Mouse (Mus musculus) right cerebral cortex, postnatal 14 days (tissue): Measurements from ENCODE around the gene Hoxd1.

Experiments used
- DNase-seq: peaks from one replicate; pipeline ENCODE4 v3.0.0; 2022

Hoxd1 gene

GRCm38 (mm10) chr2:74762522-74763244, at the start of gene Hoxd1:
Hoxd1 (plus strand) TSS chr2:74762980.
- DNase-seq = peak; percentile 24

GRCm38 (mm10) chr2:74713239-74714150, 49.3 kb upstream of the Hoxd1 start:
- DNase-seq = no peak

GRCm38 (mm10) chr2:74714156-74714789, 48.5 kb upstream of the Hoxd1 start:
- no peak for DNase-seq

DNA sequence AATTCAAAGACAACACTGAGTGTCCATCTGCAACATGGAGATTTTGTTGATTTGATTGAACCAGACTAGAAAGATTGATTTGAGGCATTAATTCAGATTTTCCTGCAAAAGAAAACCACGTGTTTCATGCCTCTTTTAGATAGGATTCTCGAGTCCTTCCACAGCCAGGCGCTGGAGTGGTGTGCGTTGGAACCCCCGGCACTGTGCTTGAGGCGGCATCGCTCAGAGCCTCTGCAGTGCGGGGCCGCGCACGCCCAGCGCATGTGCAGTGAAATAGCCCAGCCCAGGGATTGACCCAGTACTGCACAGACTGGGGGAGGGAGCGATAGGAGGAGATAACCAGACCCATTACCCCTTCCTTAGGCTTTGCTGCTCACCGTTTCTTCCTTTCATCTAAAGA, 47.9 kb upstream of the Hoxd1 start:
- DNase-seq = no peak

GRCm38 (mm10) chr2:74715504-74716241, 47.1 kb upstream of the Hoxd1 start:
- peak; percentile 91 for DNase-seq

DNA sequence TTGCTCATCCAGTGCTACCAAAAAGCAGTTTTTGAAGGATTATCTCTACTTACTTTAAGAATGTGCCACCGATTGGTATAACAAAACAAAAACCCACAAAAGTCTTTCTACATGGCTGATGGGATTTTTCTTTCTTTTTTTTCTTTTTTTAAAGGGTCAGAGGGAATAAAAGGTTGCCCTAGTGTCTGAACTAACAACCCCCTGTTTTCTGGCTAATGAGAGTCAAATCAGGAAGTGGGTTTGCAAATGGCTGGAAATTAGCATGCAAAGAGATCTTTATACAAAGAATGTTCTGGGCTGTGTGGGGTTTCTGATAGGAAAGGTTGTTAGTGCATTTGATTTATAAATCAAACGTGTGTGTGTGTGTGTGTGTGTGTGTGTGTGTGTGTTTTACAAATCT, 42.4 kb upstream of the Hoxd1 start:
- DNase-seq = no peak

DNA sequence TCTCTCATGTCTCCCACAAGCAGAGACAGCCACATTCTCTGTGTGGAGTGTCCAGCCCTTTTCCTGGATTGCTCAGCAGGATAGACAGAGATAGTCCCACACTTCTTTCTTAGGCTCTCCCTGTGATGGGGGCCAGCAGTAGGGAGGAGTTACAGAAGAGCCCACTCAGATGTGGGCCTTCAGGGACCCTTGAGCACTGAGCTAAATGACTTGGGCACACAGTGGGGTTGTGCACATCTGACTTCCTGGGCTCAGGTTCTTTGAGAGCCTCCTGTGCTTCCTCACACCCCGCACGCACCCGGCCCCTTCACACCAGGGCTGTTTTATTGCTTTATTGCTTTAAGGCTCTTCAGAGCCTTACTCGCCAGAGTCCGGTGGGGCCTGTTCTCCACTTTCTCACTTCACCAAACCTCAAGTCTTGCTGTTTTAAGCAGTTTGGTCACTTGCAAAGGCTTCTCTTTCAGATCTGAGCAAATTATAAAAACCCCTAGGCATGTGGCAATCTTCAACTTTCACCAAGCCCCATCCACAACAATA, 41.8 kb upstream of the Hoxd1 start:
- no peak for DNase-seq

- DNase-seq = no peak
Measured at GRCm38 (mm10) chr2:74721882-74722281, 40.9 kb upstream of the Hoxd1 start.

DNA sequence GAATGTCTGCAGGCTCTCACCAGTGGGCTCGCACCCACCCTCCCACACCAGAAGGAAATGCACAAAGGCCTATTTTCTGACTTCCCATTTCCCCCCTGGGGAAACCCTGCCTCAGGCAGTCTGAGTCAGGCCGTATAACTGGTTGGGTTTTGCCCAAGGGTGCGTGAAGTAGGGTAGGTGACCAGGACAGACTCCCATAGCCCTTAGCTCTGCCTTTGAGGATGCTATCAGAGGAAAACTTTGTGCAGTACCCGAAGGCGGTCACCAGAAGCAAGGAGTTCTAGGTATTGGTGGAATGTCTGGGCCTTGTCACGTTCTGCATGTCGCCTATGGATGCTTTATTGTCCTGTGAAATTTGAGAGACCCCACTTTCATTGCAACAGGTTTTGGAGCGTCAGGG, 39.8 kb upstream of the Hoxd1 start:
- DNase-seq = no peak

GRCm38 (mm10) chr2:74724244-74725015, 38.4 kb upstream of the Hoxd1 start:
- DNase-seq = no peak

DNA sequence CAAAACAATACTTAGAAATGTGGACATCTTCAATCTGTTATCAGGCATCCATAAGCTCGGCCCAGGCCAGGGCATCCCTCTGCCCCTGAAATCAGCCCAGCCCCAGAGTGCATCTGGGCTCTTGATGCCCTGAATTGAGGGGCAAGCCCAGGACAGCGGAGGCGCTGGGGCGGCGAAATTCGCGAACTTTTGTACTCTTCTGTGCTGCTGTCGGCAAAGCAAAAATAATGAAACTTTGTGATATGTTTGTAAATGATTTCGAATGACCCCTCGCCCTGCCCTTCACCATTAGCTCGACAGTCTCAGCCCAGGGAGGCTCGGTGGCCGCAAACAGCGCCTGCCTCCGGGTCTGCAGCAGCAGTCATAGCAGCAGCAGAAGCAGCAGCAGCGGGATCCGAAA, 37.6 kb upstream of the Hoxd1 start:
- DNase-seq = no peak

GRCm38 (mm10) chr2:74726551-74726950, 36.2 kb upstream of the Hoxd1 start, which contains the start of gene Gm28230:
Gm28230 (plus strand) TSS chr2:74726728.
- no peak for DNase-seq

GRCm38 (mm10) chr2:74726973-74727639, 35.7 kb upstream of the Hoxd1 start:
- no peak for DNase-seq

DNA sequence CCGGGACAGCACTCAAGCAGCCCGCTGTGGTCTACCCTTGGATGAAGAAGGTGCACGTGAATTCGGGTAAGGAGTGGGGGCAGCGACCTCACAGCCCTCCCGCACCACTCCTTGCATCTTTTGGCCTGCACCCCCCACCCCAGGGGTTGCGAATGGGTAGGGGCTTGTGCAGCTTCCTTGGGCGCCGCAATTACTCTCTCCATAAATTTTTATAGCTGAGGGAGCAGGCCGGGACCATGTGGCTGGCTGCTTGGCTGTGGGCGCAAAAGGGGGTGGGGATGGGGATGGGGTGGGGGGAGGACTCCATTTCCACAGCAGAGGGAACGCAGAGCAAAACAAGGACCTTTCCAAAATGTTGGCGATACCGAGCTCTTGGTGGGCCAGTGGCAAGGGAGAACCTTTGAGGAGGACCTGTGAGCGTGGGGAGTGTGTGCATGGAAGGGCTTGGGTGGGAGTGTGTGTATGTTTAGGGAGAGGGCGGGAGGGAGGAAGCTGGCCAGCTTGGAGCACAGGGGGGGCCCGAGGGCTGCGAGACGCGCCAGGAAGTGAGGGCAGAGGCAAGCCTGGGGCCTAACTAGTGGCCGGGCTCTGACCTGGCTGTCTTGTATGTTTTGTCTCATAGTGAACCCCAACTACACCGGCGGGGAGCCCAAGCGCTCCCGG, 35.0 kb upstream of the Hoxd1 start:
- no peak for DNase-seq

GRCm38 (mm10) chr2:74728303-74728680, 34.5 kb upstream of the Hoxd1 start:
- no peak for DNase-seq

DNA sequence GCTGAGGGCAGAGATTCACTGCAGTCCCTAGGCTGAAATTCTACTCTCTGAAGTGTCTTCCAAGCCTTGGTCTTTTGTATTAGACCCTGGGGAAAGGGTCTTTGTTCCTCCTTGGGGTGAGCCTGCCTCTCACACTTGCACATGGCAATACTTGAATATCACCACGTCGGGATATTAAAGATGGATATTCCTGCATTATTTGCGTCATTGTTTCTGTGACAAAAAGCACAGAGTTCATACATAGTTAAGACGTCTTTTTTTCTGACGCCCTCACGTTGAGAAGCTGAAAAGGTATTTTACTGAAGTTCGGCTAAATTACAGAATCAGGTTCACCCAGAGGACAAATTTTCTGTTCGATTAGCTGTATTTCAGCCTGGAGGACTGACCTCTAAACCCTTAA, 32.4 kb upstream of the Hoxd1 start:
- no peak for DNase-seq

- DNase-seq = no peak
Measured at GRCm38 (mm10) chr2:74731055-74731454, 31.7 kb upstream of the Hoxd1 start.

DNA sequence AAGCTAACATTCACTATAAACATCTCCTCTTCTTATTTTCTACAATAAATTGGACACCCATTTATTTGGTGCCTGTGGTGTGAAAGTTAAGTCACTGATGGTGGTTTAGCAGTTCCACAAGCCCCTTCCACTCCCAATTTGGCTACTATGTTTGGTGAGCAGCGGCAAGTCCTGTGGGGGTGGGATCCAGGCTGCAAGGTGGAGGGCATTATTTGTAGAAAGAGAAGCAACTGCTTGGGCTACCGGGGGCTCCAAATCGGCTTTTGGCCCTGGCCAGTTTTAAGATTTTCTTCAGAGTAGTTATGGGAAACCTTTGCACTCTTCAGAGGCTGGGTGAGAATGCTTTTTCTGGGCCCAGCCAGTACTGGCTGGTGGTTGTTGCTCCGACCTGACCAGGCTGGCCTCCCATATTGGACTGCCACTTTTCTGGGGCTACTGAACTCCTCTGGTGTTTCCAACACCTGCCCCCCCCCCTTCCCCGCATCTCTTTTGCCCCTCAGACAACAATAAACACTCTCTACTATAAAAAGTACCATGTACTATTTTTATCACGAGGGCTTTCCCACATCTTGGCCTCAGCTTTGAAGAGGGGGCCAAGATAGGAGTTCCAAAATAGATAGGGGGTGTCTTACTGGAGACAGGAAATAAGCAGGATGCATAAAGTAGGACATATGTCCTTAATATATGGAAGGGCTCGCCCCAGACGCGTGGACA, 30.8 kb upstream of the Hoxd1 start:
- DNase-seq = no peak

GRCm38 (mm10) chr2:74732513-74733316, 30.1 kb upstream of the Hoxd1 start:
- no peak for DNase-seq
